Mouse (Mus musculus): ENCODE data around the gene Tmem189.
A peak's percentile ranks its signal among the peaks of the same experiment; 100 is the strongest.
"Not testable (repeated sequence)": the region's sequence is repeated elsewhere in the genome, so short reads cannot be mapped to it uniquely, and the experiment has no call there.

Tmem189 gene

DNA sequence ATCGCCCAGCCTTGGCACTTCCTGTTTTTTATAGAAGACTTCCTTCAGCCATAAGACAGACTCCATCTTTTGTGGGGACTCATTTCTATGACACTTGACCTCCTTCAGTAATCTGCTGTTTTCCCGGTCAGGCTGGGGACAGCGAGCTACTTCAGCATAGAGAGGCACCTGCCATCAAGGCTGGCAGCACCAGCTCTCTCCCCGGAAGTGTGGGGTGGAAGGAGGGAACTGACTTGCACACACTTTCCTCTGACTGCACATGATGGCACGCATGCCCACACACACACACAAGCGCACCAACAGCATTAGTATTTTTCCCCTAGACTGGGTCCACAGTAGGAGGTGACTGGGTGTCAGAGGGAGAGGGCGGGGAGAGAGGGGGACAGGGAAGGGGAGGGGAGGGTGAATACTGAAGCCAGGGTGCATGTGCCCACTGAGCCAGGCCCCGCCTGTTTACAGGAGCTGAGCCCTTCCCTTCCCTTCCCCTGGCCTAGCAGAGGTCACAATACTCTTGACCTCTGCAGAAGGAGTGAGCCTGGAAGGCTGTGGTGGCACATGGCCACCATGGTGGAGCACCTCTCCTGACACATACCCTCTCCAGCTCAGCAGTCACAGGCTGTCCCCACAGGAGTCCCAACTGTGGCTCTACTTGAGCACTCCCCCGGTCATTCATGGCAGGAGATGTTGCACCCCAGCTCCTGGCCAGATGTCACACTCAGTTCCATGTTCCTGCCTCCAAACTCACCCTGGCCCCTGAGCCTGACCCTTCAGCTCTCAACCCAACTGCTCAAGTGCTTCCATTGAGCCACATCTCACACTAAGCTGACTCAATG, 68.2 kb downstream of the Tmem189 start:
- no peak for DNase-seq

DNA sequence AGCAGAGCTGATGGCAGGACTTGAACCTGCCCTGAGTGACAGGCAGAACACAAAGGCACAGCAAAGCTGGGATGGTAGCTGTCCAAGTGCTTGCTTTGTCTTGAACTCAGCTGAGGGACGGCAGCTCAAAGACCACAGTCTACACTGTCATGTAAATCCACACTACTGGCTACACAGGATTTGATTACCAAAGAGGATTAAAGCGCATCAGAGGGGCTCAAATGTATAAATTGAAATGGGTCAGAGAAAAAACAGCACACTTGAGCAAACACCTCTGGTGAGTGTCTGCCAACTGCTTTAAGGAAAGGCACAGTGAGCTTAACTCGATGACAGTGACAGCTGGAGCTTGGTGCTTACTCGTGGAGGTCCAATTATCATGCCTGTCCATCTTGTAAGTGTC, 72.2 kb downstream of the Tmem189 start:
- DNase-seq: no peak

DNA sequence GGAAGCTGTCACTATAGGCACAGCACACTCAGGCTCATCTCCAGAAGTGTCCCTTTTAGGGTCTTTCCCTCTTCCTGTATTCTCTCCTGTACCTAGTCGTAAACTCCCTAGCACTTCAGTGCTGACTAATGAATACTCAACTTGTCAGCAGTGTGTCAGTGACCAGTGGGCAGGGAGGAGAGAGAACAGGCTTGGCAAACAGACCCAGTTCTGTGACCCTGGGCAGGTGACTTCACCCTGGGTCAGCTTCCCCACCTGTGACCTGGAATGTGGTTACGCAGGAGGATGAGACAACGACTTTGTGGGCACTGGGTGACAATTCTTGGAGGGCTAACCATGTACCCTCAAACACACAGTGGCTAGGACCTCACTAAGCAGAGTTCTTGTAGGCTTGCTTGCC, 72.6 kb downstream of the Tmem189 start:
- DNase-seq: no peak

DNA sequence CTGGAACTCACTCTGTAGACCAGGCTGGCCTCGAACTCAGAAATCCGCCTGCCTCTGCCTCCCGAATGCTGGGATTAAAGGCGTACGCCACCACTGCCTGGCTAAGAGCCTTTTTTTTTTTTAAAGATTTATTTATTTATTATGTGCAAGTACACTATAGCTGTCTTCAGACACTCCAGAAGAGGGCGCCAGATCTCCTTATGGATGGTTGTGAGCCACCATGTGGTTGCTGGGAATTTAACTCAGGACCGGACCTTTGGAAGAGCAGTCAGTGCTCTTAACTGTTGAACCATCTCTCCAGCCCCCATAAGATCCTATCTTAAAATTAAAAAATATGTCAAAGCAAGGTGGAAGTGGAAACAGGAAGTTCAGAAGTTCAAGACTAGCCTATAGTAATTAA, 76.3 kb downstream of the Tmem189 start:
- not testable (repeated sequence) for DNase-seq

DNA sequence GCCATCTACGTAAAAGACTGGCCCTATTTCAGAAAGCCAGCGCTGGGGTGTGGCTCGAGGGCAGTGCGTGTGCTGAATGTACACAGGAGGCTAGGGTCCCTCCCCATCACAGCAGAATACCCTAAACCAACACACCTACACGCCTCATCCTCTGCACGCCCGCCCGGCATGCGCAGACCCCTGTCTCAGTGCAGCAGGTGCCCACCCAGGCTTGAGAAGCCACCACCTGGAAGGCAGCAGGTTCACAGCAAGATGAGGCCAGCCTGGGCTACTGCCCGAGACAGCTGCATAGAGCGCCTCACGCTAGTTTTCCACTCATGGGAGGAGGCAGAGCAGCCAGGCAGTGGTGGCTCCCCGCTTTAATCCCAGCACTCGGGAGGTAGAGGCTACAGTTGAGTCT, 77.5 kb downstream of the Tmem189 start:
- DNase-seq: no peak

DNA sequence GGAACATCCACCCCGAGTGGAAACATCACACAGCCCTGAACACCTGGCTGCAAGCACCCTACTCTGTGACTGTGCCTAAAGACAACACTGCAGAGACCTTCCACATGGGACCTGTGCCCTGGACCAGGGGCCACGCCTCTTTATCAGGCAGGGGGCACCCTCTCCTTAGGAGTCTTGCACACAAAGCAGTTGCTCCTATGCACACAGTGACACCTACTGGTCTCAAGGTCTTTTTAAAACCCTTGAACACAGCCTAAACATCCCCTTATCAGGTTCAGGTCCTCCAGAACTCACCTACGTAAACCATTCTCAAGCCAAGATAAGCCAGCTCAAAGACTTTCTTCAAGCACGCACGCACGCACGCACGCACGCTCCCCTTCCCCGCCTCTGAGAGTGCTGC, 78.3 kb downstream of the Tmem189 start:
- no peak for DNase-seq

DNA sequence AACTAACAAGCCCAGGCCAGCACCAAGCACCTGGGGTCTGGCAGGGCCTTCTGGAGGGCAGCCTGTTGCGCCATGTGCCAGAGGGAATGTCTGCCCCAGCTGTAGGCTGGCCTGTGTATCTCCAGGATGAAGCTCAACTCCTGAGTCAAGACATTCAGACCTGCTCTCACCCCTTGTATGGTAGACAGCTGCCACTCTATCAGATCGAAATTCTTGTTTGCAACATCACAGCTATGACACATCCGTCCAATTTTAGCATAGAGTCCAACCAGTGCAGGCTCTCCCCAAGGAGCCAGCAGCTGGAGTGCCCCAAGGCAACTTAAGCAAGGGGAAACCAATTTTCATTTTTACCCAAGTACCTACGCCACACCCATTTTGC, 82.9 kb downstream of the Tmem189 start:
- no peak for DNase-seq

DNA sequence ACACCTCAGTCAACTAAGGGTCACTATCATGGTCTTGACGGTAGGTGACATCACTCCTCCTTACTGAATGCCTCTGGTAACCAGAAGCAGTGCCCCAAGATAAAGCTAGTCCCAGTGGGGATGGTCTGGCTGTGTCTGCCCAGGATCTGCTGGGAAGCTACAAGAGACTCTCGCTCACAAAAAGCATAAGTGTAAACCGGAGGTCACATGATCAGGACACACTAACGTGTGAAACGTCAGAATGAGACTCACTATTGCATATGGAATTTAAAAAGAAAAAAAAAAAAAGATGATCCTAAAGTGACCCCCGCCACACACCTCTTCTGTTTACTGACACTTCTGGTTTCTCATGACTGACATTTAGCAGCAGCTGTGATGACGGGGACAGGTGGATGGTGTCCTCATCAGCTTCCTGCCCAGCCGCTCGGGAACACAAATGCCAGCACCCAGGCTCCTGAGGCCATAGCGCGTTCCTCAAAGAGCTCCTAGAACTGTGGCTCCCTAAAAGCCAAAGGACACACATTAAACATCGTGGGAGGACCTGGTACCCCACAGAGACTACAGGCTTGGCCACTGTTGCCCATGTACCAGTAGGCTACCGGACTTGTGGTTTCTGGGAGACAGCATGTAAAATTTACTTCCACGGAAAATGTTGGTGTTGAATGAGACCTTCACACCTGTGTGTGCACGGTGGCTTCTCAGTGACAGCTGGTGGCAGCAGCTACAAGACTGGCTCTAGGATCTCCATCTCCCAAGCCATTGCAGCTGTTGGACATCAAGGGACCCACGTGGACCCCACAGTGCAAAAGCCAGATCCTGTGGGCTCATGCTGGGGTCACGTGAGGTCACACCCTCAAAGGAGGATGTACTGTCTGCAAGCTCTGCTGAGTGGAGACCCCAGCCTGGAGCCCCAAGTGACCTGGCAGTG, 83.5 kb downstream of the Tmem189 start:
- no peak for DNase-seq

DNA sequence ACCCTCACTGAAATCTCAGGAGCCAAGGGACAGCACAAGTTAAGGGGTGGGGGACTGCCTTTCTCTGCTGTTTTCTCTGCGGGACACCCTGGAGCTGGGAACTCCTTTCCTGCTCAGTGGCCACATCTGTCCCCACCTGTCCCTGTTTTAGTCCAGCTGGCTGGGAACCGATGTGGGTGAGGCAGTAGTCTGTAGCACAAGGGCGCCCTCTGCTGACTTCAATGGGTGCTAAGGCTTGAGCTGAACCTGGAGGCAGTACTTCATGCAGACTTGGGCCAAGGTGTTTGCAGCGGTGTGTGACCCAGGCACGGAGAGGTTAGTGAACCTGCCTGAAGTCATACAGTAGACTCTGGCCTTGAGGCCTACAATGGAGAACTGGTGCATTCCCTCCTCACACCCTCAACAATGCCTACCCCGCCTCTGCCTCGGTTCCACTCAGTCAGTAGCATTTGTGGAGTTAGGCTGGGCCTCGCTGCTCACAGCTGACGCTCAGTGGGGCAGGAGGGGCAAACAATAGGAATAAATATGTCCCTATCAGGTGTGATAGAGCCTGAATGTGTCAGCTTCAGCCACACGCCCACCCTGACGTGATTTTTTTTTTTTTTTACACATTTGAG, 84.3 kb downstream of the Tmem189 start:
- DNase-seq: peak; percentile 82 to 87

DNA sequence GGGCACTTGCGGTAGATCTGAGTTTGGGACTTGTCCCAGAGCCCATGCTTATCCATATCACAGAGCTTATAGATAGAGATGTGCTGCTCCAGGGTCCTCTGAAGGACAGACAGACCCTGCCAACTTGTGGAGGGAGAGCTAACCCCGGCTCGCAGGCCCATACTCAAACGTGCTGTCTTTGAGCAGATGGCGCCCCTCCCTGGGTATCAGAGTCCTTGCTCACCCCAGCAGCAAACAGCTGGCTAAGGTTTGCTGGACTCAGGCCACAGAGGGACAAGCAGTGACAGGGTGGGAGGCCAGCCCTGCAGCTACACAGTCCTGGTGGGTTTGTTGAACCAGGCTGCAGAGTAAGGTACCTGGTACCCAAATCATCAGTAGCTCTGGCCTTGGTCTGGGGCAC, 86.6 kb downstream of the Tmem189 start:
- DNase-seq: no peak

DNA sequence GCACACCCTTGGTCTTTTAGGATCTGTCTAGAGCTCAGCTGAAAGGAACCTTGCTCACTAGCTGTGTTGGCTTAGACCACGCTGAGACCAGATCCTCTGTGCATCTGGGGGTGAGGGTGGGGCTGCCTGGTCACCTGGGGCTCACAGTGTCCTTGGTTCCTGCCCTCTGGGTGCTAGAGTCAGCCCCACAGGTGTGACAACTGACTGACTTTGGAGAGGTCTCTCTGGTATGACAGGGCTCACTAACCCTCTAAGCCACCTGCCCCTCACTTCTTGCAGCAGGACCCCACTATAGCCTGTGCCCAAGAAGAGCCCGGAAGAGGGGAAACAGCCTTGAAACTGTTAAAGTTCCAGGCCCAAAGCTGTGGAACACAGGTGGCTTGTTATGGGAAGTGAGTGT, 87.3 kb downstream of the Tmem189 start:
- no peak for DNase-seq

DNA sequence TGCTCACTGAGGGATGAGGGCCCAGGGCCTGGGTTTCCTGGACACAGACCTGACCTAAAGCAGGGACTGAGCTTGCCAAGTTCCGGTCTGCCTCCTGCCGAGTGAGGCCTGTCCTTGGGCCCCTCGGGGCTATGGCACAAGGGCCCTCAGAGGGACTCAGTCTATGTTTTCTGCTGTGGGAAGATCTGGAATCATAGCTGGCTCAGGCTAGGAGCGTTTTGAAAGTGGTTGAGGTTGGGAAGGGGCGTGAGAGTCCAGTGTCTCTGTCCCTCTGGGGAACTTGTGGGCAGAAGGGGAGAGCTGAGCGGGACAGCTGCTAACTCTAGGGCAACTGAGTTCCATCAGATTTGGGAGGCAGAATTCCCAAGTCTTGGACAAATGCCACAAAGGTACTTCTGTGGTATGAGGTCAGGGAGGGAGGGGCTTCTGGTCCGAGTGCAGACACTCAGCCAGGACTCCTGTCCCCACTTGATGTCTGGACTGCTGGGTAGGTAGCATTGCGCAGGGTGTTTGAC, 89.1 kb downstream of the Tmem189 start:
- no peak for DNase-seq

DNA sequence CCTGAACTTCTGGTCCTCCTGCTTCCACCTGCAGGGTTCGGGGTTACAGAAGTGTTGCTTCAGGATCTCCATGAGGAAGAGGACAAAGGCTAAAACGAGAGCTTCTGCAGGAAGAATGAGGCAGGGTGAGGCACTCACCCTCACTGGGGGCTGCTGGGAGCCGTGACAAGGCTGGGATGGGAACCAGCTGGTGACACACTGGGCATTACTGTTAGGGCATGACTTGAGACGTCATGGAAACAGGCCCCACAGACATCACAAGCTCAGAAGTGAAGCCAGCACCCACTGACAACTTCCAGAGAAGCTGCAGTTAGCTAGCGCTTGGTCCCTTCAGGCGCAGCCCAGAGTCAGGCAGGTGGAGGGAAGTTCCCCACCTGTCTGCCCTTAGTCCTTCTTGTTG, 89.7 kb downstream of the Tmem189 start:
- no peak for DNase-seq

DNA sequence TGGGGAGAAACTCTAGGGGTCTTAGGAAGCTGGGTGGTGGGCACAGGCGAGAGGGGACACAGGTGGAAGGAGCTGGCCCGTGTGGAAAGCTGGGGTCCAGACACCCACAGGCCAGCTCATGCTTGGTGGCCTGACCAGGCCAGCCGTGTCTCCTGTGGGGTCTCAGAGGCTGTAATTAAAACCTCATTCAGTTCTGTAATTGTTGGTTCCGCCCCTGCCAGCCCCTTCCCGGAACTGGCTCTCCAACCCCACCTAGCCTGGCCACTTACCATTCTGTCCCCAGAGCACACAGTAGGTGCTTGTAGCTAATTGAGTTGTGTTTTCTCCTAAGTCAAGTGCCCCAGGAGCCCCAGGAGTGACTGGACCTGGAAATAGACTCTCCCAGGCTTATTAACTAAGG, 90.4 kb downstream of the Tmem189 start:
- no peak for DNase-seq

DNA sequence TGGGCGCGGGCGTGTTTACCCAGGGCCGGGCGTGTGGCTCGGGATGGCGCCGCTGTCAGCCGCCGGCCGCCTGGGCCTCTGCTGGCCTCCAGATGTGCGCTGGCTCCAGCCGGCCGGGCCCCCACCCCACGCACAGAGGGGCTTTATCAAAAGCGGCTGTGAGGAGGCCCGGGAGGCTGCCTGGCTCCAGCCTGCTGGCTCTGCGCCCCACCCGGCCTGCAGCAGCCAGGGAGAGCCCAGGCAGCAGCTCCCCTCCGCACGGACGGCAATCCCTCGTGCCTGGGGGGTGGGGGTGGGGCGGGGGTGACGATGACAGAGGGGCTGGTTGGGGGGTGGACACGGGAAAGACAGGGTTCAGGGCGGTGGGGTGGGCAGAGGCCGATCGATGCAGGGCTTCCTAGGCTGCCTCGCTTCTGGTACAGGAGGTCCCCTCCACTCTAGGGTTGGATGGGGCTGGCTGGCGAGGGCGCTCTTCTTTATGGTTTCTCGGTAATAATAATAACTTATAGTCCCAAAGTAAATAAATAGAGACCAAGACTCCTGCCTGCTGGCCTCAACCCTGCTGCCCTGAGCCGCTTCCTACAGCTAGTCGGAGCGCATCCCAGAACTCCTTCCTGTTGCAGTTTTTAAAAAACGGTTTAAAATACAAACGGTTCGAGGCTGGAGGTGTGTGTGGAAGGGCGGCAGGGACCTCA, 92.0 kb downstream of the Tmem189 start:
- DNase-seq: no peak

DNA sequence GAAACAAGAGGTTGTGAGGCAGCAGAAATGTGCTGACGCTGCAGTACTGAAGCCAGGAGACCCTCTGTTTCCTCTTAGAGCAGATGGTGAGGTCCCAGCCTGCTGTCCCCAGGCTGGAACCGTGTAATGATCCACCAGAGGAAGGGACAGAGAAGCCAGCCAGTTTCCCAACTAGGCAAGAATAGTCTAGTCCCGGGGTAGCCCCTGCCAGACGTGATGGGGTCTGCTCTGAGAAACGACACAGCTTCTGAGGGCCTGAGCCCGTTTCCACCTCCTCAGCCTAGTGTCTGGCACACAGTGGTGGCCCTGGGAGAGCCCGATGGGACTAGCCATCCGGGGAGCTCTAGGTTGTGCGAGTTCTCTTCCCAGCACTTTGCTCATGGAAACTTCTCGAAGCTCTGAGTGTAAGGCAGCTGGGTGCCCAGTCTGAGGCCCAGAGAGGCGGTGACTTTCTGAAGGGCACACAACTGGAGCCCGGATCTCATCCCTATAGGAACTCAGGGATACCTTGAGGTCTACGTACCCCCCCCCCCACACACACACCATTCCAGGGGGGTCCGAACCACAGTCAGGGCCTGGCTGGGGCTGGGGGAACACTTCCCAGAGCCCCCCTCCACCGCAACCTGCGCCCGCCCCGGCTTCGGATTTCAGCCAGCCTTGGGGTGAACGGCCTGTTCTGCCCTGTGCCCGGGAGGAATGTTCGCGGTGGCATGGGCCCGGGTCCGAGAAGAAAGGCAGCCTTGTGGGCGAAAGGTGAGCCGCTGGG, 92.7 kb downstream of the Tmem189 start:
- DNase-seq: no peak

DNA sequence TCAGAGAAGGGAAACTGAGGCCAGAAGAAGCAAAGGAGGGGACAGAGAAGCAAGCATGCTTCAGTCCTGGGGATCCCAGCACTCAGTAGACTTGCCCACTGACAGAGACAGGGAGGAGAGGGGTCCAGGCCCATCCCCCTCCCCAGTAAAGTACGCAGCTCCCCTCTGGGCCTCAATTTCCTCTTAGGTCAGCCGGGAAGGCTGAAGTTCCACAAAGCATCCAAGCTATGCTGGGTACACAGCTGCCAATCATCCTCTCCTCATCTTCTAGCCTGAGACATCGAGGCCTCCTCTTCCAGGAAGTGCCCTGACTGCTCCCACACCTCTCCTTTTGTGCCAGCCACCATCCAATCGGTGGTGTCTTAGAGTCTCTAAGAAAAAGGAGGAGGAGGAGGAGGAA, 93.4 kb downstream of the Tmem189 start:
- no peak for DNase-seq

DNA sequence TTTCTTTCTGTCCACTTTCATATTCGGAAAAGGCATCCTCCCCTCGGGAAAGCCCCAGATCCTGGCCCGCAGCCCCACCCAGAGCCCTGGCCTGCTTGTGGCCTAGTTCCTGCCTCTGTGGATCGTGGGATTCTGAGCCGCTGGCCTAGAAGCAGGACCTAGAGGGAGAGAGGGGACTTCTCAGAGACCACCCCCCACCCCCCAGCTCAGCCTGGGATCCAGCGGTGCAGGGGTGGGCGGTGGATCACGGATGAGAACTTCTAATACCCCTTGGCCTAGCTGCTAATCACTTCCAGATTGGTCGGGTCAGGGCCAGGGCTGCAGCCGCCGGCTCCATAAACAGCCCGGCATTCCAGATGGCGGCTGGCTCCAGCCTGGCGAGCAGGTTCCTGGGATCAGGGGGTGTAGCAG, 93.9 kb downstream of the Tmem189 start:
- DNase-seq: no peak

DNA sequence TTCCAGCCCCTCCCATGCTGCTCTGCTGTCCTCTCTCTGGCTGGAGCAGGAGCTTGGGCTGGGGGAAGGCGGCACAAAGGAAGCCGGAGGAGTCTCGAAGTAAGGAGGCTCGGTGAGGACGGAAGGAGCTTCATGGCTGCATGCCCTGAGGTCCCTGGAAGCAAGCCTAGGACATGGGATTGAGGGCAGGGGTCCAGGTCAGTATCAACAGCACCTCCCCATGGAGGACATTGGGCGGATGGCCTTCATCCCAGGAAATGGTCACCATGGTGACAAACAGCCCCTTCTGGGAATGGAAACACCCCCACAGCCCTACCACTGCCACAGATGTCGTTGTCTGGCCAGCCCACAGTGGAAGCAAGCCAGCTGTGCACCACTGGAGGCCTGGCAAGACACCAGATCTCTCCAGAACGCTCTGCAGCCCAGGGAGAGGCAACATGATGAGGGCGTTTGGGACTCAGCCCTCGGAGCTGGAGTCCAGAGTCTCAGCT, 95.1 kb downstream of the Tmem189 start:
- no peak for DNase-seq

DNA sequence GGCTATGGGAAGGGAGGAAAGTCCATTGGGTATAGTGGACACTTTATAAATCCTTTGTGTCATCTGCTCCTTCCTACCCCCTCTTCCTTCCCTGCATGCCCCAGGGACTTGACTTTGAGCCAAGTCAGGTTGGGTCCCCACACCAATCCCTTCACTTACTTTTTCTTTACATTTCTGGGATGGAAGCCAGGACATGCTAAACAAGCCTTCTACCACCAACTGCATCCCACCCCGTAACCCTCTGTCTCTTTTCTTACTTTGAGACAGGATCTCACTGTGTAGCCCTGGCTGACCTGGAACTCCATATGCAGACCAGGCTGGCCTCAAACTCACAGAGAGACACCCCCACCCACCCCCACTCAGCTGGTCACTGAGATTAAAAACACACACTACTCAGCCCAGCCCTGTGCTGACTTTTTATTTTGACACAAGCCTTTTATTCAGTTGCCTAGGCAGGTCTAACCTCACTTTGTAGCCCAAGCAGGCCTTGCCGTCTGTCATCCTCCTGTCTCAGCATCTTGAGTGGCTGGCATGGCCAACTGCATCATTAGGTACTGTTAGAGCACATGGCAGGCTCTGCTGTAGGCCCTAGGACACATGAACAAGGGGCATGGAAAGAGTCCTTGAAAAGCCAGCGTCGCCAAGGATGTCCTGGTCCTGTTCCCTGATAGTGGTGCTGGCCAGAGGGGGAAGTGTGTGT, 95.9 kb downstream of the Tmem189 start:
- DNase-seq: no peak
